15 mouse cellular contexts compared by ENCODE assay signal in genomic region chr11:70577201-70577600, GRCm38 (mm10). TPM values are rescaled to one million over a fixed set of nuclear protein-coding genes. Genes with fewer than 3 reads are reported as not detected.
DNase-seq lines count a peak whose midpoint lies in the region; ATAC-seq and TF ChIP-seq lines count a peak whose summit lies in the region.
"Had no signal": no experiment of that assay in that cellular context is flagged by ENCODE, and none has a peak within 500 bp of the region (broad histone marks: within the 10 kb centered on the region; RNA-seq: fewer than 3 reads in every experiment).

No protein-coding gene starts in this region.

- DNase-seq in kidney, adult 18-20 months, result no peak
- DNase-seq in urinary bladder, postnatal 14 days (ENCODE audit: low spot score), result peak; percentile 50
- no peak for DNase-seq in urinary bladder, postnatal 25 days (ENCODE audit: low spot score)
- no peak for DNase-seq in layer of hippocampus, adult 11-12 months (ENCODE audit: low spot score)
- no peak for DNase-seq in right cerebral cortex, postnatal 14 days
- DNase-seq: adrenal gland, adult 8-10 months; right cerebral cortex, adult 18-20 months had no signal

- H3K4me1 ChIP-seq in kidney, embryonic 14.5 days (ENCODE audit: control insufficient read depth, insufficient read depth, low read length), result peaks cover 26% of the 10 kb centered on the region
- H3K4me1 ChIP-seq in intestine, postnatal 0 days (replicated peaks; ENCODE audit: control insufficient read depth, insufficient read depth, low read length), result peaks cover 13% of the 10 kb centered on the region

- H3K36me3 ChIP-seq in kidney, embryonic 14.5 days (ENCODE audit: control insufficient read depth, insufficient read depth, low read length), result no peaks in the 10 kb centered on the region
- H3K36me3 ChIP-seq in intestine, postnatal 0 days (ENCODE audit: control insufficient read depth, insufficient read depth), result no peaks in the 10 kb centered on the region
- H3K36me3 ChIP-seq: hindbrain, embryonic 12.5 days had no signal

- H3K9ac ChIP-seq in kidney, embryonic 14.5 days (ENCODE audit: low read depth, low read length), result 0 out of 2 replicates have a peak overlapping the region, but pooled peaks have one; percentile 12
- H3K9ac ChIP-seq in intestine, postnatal 0 days (ENCODE audit: low read depth, low read length), result no peak overlapping the region
- H3K9ac ChIP-seq: hindbrain, embryonic 12.5 days; liver, embryonic 14.5 days had no signal

- no peak for ATAC-seq in kidney, embryonic 14.5 days (ENCODE audit: low FRiP score, low TSS enrichment)
- ATAC-seq in intestine, postnatal 0 days, result peak; percentile 32; the same call in 1 of the 2 replicates
- ATAC-seq: midbrain, embryonic 16.5 days had no signal

- no peaks in the 10 kb centered on the region for H3K9me3 ChIP-seq in kidney, embryonic 14.5 days (ENCODE audit: control insufficient read depth, low read length)
- no peaks in the 10 kb centered on the region for H3K9me3 ChIP-seq in intestine, postnatal 0 days (ENCODE audit: control insufficient read depth)
- H3K9me3 ChIP-seq: hindbrain, embryonic 12.5 days had no signal

- H3K27ac ChIP-seq in kidney, embryonic 14.5 days (ENCODE audit: low read depth, low read length), result no peak overlapping the region
- no peak overlapping the region for H3K27ac ChIP-seq in intestine, postnatal 0 days (ENCODE audit: low read depth, low read length)
- H3K27ac ChIP-seq: hindbrain, embryonic 12.5 days; liver, embryonic 14.5 days had no signal

- no peak for TF ChIP-seq CTCF in intestine, postnatal 0 days (IDR thresholded peaks at IDR 0.05; ENCODE audit: low read depth)

- 70% methylated on average over 3 of the region's 3 CpGs for WGBS in kidney, embryonic 14.5 days
- WGBS in intestine, postnatal 0 days, result 39% methylated on average over 3 of the region's 3 CpGs

- H3K27me3 ChIP-seq in kidney, embryonic 14.5 days (ENCODE audit: control insufficient read depth, insufficient read depth, low read length), result no peaks in the 10 kb centered on the region
- no peaks in the 10 kb centered on the region for H3K27me3 ChIP-seq in intestine, postnatal 0 days (replicated peaks; ENCODE audit: control insufficient read depth, insufficient read depth, low read length)
- H3K27me3 ChIP-seq: hindbrain, embryonic 12.5 days had no signal

- H3K4me3 ChIP-seq in kidney, embryonic 14.5 days (ENCODE audit: low read length), result no peak overlapping the region
- no peak overlapping the region for H3K4me3 ChIP-seq in intestine, postnatal 0 days (ENCODE audit: low read depth, low read length)
- H3K4me3 ChIP-seq: hindbrain, embryonic 12.5 days had no signal

- no peak overlapping the region for H3K4me2 ChIP-seq in kidney, embryonic 14.5 days (replicated peaks; ENCODE audit: low read depth, low read length)
- no peak overlapping the region for H3K4me2 ChIP-seq in intestine, postnatal 0 days (replicated peaks; ENCODE audit: low read depth)
- H3K4me2 ChIP-seq: hindbrain, embryonic 12.5 days had no signal

RNA-seq across cellular contexts. Expression of gene Mink1, which starts 14.5 kb away (rescaled TPM):
- polyA plus RNA-seq in kidney, embryonic 14.5 days (2014; fragmentation: Nextera tagmentation; extraction: Ambion mirVana), result 14.7 and 21.0 TPM in 2 replicates
- polyA plus RNA-seq in intestine, postnatal 0 days (2015; fragmentation: Nextera tagmentation; extraction: Ambion mirVana), result 5.8 and 6.1 TPM in 2 replicates

RNA-seq across cellular contexts. Expression of gene Pld2, which starts 37.3 kb away (rescaled TPM):
- 3.7 and 5.9 TPM in 2 replicates for polyA plus RNA-seq in kidney, embryonic 14.5 days (2014; fragmentation: Nextera tagmentation; extraction: Ambion mirVana)
- 5.9 and 6.3 TPM in 2 replicates for polyA plus RNA-seq in intestine, postnatal 0 days (2015; fragmentation: Nextera tagmentation; extraction: Ambion mirVana)

RNA-seq across cellular contexts. Expression of gene 4930544D05Rik, which starts 38.4 kb away (rescaled TPM):
- polyA plus RNA-seq in kidney, embryonic 14.5 days (2014; fragmentation: Nextera tagmentation; extraction: Ambion mirVana), result not detected in 2 replicates
- polyA plus RNA-seq in intestine, postnatal 0 days (2015; fragmentation: Nextera tagmentation; extraction: Ambion mirVana), result not detected in 2 replicates
- polyA plus RNA-seq: heart, embryonic 16.5 days; hindbrain, embryonic 12.5 days; liver, embryonic 14.5 days; midbrain, embryonic 16.5 days; neural tube, embryonic 14.5 days; thymus, postnatal 0 days had no signal

RNA-seq across cellular contexts. Expression of gene Chrne, which starts 41.8 kb away (rescaled TPM):
- polyA plus RNA-seq in kidney, embryonic 14.5 days (2014; fragmentation: Nextera tagmentation; extraction: Ambion mirVana), result not detected in 2 replicates
- 0.12 TPM in 1 of 2 replicates, not detected in the other for polyA plus RNA-seq in intestine, postnatal 0 days (2015; fragmentation: Nextera tagmentation; extraction: Ambion mirVana)
- polyA plus RNA-seq: heart, embryonic 16.5 days; hindbrain, embryonic 12.5 days; liver, embryonic 14.5 days; midbrain, embryonic 16.5 days; neural tube, embryonic 14.5 days had no signal

RNA-seq across cellular contexts. Expression of gene Gm40193, which starts 44.5 kb away (rescaled TPM):
- not detected in 2 replicates for polyA plus RNA-seq in kidney, embryonic 14.5 days (2014; fragmentation: Nextera tagmentation; extraction: Ambion mirVana)
- not detected in 2 replicates for polyA plus RNA-seq in intestine, postnatal 0 days (2015; fragmentation: Nextera tagmentation; extraction: Ambion mirVana)
- polyA plus RNA-seq: heart, embryonic 16.5 days; hindbrain, embryonic 12.5 days; liver, embryonic 14.5 days; midbrain, embryonic 16.5 days; neural tube, embryonic 14.5 days; thymus, postnatal 0 days had no signal
